Mouse (Mus musculus) embryonic fibroblast, embryonic 13.5 days (primary cell): ENCODE data around the gene Etfa.

Experiments used
- CTCF ChIP-seq: IDR thresholded peaks from 2 replicates; pipeline ENCODE4 v1.5.1; 2011; ENCODE audit warnings: mild to moderate bottlenecking, control low read depth, low read length, moderate library complexity, borderline replicate concordance; ENCODE audit not compliant: insufficient read depth
- POLR2A ChIP-seq: IDR thresholded peaks from 2 replicates; pipeline ENCODE4 v1.6.1; 2011; ENCODE audit warnings: low read depth, mild to moderate bottlenecking, control low read depth, low read length, moderate library complexity

DNA sequence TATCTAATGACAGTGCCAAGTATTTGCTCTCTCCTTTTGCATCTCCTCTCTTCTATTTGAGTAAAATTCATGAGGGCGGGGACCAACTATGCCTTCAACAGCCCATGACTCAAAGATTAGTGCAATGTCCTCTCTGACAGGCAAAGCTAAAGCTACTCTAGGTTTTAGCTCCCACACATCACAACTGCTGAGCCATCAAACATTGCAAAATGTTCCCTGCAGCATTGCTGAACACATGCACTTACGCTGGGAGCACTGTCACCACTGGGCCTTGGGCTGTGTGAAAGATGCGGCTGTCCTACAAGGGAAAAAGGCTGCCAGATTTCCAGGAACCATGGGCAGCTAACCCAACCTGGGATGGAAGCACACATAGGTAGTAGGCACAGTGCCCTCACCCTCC, 60.6 kb downstream of the Etfa start:
- TF ChIP-seq CTCF: no peak
- no peak for TF ChIP-seq POLR2A
